Mouse (Mus musculus): ENCODE data around the gene Agpat3.
"Not testable (repeated sequence)": the region's sequence is repeated elsewhere in the genome, so short reads cannot be mapped to it uniquely, and the experiment has no call there.

Agpat3 gene

GRCm38 (mm10) chr10:78361951-78362350 is 9.7 kb upstream of the Agpat3 start:
- no peak for DNase-seq (ENCODE audit: low spot score in 2 of 2)

GRCm38 (mm10) chr10:78360290-78360711 is 8.0 kb upstream of the Agpat3 start:
- no peak for DNase-seq (ENCODE audit: low spot score in 2 of 2)

- DNase-seq (ENCODE audit: low spot score in 2 of 2): not testable (repeated sequence)
These were observed 6.7 kb upstream of the Agpat3 start for GRCm38 (mm10) chr10:78358999-78359398.

GRCm38 (mm10) chr10:78358266-78358665 is 6.0 kb upstream of the Agpat3 start:
- no peak for DNase-seq (ENCODE audit: low spot score in 2 of 2)

DNA sequence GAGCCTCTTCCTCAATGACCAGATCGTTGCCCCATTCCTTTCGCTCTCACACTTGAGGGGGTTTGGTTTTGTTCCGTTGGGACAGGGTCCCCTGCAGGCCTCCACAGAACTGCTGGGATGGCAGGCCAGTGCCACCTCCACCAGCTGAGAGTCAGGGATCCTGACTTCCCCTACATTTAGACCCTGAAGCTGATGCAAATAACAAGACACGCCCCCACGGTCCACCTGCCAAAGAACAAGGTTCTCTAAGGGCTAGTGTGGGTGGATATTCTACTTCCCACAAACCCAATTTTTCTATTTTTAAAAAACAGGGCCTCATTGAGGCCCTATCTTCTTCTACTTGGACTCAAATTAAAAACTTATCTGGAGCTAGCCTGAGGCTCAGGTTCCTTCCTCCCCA is 5.5 kb upstream of the Agpat3 start:
- no peak for DNase-seq (ENCODE audit: low spot score in 2 of 2)

- no peak for DNase-seq (ENCODE audit: low spot score in 2 of 2)
These were observed 3.8 kb upstream of the Agpat3 start for GRCm38 (mm10) chr10:78355931-78356593.

DNA sequence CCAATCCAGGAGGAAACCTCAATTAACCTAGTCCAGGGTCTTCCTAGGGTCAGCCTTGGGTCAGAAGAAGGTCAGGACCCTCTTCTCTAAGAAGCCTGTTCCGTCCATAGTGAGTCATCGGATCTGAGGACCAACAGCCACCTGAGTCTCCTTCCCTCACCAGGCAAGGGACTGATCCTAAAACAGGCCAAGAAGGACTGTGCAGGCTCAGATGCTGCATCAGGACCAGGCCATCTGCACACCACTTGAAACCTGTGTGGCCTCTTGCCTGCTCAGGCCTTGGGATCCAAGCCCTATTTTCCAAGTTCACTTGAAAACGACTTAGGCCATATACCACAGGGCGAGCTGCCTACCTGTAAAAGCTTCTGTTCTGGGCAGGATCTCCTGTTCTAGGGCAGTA is 907 bp upstream of the Agpat3 start:
- DNase-seq (ENCODE audit: low spot score in 2 of 2): no peak

GRCm38 (mm10) chr10:78352666-78353030 is 359 bp upstream of the Agpat3 start:
- no peak for DNase-seq (ENCODE audit: low spot score in 2 of 2)

- DNase-seq (ENCODE audit: low spot score in 2 of 2): no peak
These were observed 764 bp downstream of the Agpat3 start for GRCm38 (mm10) chr10:78351564-78351886.

- no peak for DNase-seq (ENCODE audit: low spot score in 2 of 2)
These were observed 1.3 kb downstream of the Agpat3 start for GRCm38 (mm10) chr10:78350796-78351556.

DNA sequence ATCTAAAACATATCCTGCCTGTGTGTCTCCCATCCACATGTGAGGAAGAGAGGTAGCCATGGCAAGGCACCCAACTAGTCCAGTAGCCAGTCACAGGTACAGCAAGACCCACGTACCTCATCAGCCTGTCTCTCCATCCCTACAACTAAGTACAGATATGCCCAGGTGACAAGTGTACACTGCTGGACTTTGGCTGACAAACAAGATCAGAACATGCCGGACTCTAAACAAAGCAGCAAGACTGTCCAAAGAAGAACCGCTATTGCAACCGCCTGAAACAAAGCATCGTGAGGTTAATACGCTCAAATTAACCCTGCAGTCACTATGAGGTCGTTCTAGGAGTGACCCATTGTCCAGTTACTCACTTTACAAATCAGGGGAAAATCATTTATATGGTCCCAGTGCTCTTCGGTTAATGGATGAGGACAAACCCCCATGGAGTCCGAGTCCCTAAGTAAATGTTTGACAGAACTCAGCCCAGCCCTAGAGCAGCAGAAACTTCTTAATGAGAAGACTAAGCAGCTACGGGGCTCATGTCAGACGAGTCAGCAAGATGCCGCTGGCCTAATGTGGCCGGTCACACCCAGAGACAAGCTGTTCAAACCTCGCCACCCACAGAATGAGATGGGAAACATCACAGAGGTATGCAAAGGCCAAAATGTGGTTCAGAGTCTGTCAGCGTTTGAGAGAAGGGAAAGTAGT is 2.7 kb downstream of the Agpat3 start:
- DNase-seq (ENCODE audit: low spot score in 2 of 2): no peak

- DNase-seq (ENCODE audit: low spot score in 2 of 2): no peak
These were observed 4.1 kb downstream of the Agpat3 start for GRCm38 (mm10) chr10:78348211-78348610.

- DNase-seq (ENCODE audit: low spot score in 2 of 2): no peak
These were observed 4.8 kb downstream of the Agpat3 start for GRCm38 (mm10) chr10:78347486-78347885.

- no peak for DNase-seq (ENCODE audit: low spot score in 2 of 2)
These were observed 6.8 kb downstream of the Agpat3 start for GRCm38 (mm10) chr10:78345466-78345865.

- DNase-seq (ENCODE audit: low spot score in 2 of 2): no peak
These were observed 10.2 kb downstream of the Agpat3 start for GRCm38 (mm10) chr10:78342091-78342490.

GRCm38 (mm10) chr10:78338180-78338579 is 14.1 kb downstream of the Agpat3 start:
- no peak for DNase-seq (ENCODE audit: low spot score in 2 of 2)

GRCm38 (mm10) chr10:78334923-78335561 is 17.2 kb downstream of the Agpat3 start:
- no peak for DNase-seq (ENCODE audit: low spot score in 2 of 2)

DNA sequence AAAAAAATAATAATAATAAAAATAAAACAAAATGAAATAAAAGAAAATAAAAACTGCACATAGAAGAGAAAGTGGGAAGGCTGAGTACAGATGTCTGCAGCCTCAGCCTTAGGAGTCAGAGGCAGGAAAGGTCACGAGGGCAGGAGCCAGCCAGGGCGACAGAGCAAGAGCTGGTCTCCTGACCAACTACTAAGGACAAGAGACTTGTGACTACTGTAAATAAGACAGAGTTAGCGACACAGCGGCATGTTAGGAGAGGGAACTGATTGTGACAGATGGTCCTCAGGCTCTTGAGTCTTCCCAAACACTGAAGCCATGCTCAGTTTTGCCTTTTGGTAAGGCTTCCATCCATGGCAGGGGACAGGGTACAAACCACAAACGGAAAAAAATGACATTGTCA is 20.7 kb downstream of the Agpat3 start:
- no peak for DNase-seq (ENCODE audit: low spot score in 2 of 2)

DNA sequence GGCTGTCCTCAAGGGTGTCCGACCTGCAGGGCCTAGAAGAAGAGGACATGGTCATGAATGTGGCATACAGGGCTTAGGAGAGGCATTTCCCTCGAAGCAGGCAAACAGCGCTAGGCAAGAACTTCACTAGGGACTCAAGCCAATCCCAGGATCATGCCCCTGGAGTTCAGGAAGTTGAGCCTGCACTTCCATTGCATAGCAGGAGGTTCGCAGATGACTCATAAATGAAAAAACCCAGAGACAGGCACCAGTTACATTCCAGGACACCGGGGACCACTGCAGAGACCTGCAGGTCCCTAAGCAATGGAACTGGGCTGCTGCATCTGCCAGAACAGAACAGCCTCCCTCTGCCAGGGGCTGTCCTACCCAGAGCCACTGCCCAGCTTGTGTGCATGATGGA is 23.0 kb downstream of the Agpat3 start:
- DNase-seq (ENCODE audit: low spot score in 2 of 2): no peak

DNA sequence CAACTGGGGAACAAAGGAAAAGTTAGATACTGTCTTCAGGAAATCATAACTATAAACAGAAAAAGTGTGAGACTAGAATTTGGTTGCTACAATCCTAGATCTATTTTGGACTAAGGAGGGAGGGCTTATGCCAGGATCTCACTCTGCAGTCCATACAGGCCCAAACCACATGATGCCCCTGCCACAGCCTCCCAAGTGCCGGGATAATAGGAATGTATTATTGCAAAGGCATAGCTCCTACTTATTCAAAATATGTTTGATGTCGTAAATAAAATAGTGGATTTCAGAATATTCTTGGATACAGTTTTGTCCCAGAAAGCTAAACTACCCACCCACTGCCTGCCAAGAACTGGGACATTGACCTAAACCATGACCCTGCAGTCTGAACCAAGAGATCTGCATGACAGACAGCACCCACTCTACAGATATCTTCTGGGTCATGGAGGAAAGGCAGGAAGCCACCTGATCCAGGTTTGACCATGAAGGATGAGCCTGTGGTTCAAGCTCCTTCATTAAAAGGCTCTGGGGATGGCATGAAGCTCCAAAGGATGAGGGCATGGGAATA is 24.2 kb downstream of the Agpat3 start:
- DNase-seq (ENCODE audit: low spot score in 2 of 2): no peak

DNA sequence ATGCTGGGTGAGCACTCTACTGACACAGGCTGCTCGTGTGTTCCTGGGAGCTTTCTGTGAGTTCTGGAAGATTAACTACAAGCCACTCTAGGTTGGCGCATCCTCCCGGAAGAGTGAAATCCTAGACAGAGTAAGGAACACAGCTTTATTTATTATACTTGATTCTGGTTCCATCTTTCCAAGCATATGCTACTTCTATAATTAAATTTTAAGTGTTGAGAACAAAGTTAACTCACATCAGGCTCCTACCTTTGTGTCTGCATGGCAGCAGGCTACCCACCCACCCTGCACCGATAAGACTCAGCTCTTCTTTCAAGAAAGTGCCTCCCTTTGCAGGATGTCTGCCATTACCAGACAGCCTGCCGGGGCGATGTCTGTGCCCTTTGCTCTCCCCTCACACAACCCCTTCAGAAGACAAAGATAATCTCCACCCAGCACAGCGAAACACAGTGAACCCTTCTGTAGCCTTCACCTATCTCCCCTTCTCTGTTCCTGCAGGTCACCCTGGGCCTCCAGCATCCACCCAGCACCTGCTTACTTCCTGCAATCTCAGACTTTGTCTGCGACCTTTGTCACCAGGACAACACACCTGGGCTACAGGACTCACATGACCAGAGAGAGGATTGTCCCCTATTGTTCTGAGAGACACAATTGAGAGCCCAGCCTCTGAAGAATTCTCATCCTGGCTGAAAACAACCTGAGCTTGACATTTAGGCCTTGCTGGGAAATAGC is 26.2 kb downstream of the Agpat3 start:
- no peak for DNase-seq (ENCODE audit: low spot score in 2 of 2)
